Mouse (Mus musculus): ENCODE results near the gene Ssh2. TPM values are rescaled to one million over a fixed set of nuclear protein-coding genes. Genes with fewer than 3 reads are reported as not detected.

The Ssh2 gene
- total RNA-seq, 2 experiments from 2014 or later = 32.9 to 35.4 TPM

DNA sequence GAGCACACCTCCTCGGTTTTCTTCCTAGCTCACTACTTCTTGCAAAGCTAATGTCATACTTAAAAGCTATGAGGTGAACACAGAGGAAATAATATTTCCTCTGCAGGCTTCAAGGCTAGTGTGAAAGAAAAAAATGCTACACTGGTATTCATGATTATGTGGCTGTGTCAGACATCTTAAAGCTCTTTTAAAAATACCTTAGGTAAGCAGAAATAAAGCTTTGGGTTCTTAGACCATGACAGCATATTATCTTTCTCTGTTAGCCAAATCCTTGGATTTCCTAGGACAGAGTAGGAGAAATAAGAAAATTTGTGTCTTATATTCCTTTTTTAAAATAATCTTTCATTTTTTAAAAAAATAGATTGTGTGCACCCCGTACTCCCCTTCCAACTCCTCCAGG, 179.5 kb downstream of the Ssh2 start:
- no peak for DNase-seq (ENCODE audit: low spot score in 2 of 2)

DNA sequence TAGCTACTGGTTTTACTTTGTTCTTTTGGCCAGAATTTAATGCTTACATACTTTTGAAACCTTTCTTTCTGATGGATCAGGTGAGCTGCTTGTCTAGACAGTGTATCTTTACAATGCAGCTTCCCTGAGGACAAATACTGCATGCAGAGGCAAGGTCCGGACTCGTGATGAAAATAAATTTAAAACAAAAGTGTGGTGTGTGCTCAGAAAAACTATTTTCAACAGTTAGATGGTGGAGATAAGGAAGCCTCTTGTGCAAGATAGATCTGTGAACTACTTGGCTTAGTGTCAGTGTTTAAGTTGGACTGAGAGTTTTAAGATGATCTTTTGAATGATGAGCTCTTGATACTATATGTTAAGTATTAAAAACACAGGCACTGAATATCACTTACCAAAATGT, 186.4 kb downstream of the Ssh2 start:
- no peak for DNase-seq (ENCODE audit: low spot score in 2 of 2)

DNA sequence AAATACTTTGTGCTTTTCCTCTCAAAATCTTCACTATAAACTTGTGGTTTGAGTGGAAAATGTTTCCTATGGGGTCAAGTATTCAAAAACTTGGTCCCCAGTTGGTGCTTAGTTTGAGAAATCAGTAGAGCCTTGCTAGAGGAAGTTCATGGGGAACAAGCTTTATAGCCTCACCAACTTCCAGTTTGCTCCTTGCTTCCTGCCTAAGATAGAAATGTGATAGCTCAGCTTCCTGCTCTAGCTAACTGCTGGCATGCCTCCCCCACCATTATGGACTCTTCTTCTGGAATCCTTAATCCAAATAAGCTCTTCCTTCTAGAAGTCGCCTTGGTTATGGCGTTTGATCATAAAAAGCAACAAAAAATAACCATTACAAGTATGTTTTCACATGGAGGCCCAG, 190.2 kb downstream of the Ssh2 start:
- no peak for DNase-seq (ENCODE audit: low spot score in 2 of 2)

DNA sequence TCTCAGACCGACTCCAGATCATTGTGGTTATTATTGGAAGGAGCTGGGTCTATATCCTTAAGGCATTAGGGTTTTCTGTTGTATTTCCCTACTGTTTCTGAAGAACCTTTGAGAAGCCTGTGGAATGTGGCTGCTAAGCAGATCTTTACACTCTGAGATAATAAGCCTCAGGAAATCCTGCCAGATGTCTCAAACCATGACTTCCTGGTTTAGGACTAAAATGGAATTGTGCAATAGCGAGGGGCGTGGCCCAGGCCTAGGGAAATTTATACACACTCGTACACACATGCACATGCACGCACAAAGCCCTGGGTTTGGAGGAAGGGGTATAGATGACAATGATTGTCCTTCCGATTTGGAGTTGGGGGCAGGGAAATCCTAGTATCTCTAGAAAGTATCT, 193.8 kb downstream of the Ssh2 start:
- no peak for DNase-seq (ENCODE audit: low spot score in 2 of 2)

DNA sequence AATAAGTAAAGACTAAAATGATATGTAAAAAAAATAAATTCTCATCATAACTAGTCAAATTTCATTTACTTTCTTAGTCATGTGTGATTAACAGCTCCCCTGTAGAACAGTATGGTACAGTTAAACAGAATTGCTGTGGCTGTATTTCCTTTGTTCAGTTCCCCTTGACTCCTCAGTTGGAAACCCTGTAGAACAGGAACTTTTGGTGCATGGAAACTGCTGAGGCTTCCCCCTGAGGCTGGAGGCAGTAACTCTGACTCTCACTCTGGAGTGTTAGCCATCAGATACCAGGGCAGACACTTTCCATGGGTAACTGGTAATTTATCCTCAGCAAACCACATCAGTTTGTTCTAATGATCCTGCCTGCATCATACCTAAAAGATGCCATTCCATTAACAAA, 195.2 kb downstream of the Ssh2 start:
- DNase-seq (ENCODE audit: low spot score in 2 of 2) = no peak

DNA sequence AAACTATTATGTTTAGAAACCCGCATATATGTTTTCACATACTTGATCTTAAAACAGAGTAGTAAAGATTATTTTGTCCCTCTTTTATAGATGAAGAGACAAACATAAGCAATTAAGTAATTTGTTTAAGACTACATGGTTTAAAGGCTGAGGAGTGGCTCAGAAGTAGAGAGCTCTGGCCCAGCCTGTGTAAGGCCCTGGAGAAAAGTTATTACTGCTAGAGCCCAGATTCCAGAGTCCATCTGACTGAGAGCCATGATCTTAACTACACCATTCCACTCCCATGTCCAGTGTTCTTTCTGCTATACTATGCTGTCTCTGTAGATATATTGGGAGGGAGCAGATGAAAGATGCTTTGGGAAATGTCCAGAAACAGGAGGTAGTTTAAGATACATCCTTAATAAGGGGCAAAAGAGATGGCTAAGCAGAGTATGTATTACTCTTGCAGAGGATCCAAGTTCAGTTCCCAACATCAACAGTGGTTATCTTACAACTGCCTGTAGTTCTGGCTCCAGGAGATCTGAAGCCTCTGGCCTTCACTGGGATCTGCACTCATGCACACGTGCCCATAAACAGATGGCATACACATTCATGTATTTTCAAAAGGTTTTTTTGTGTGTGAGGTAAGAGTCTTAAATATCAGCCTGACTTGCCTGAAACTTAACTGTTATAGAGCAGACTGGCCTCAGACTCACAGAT, 198.2 kb downstream of the Ssh2 start:
- DNase-seq (ENCODE audit: low spot score in 2 of 2) = no peak

DNA sequence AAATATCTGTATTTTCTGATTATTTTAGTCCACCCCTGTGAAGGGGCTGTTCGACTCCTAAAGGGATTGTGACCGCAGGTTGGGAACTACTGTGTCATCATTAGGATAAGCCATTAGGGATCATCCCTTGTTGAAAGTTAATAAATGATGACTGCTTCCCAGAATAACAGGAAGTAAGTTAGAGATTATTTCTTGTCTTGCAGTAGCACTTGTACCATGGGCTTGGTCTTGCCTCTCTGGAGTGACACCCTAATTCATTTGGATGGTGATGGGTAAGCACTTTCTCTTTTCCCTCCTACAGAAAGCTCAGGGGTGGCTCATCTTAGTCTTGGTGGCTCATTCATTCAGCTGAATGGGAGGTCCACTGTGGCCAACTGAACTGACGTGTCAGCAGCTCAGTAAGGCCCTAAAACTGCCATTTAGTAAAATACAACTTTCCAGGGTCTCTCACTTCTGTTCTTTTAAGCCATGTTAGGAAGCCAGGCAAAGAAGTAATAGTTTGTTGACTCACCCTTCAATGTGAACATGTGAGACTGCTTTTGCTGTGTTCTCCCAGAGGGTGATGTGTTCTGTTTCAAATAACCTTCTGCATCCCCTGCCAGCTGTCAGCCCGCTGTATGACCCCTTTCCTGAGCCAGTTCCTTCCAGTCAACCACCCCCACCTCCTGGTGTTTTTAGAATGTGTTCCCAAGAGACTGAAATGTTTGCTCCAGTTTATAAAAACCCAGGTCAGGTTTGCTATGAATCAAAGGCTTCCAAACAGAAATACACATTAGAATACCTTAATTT, 200.3 kb downstream of the Ssh2 start:
- no peak for DNase-seq (ENCODE audit: low spot score in 2 of 2)

DNA sequence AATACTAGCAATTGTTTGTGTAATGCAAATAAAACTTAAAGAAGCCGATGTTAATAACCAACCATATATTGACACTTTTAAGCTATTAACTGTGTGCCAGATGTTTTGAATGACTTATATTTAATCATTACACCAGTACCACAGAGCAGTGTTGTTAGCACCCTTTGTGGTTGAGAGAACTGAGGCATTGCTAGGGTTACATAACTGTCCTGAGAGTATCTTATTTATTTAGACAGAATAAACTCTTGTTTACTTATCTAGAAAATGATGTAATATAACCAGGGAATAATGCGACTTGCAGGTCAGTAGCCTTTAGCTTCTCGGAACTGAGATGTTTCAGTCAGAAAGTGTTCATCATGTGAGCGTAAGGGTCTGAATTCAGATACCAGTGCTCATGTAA, 201.9 kb downstream of the Ssh2 start:
- DNase-seq (ENCODE audit: low spot score in 2 of 2) = no peak

DNA sequence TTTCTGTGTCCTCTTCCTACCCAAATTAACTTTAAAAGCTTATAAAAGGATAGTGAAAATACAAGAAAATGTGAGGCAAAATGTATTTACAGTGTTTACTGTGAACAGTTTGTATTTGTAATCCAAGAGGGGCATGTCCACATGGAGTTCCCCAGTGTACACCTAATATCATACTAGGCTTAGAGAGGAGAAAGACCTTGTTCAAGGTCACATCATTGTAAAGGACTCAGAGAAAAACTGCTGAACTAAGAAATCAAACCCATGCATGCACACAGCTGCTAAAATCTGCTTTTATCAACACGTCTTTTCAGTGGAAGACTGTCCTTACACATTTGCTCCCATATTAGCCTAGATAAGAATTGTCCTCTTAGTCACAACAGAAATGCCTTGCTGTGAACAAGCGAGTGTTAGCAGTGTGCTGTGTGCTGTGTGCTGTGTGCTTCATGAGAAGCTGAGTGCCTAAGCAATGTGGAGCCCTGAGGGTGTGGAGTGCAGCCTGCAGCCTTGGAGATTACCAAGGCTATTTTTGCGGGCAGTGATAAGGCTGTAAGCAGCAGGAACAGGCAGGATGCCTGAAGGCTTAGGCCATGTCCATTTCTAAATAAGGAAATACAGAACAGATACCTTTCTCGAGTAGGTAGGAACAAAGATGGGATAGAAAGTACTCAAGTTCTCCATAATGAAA, 207.2 kb downstream of the Ssh2 start:
- no peak for DNase-seq (ENCODE audit: low spot score in 2 of 2)

DNA sequence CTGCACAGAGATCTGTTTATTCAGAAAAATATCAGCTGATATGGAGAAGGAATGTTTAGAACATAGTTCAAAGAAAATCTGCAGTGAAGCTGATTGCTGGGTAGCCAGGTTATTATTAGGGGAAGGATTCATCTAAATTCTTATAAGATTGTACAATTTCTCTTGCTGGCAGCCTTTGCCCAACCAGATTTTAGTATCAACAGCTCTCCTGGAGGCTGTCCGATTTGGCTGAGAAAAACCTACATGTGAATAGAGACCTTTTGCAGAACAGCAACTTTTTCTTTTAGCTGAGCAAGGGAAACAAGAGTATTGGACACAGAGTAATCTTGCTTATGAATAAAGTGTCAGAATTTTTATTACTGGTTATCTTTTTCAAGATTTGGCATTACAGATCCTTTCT, 212.4 kb downstream of the Ssh2 start:
- no peak for DNase-seq (ENCODE audit: low spot score in 2 of 2)

DNA sequence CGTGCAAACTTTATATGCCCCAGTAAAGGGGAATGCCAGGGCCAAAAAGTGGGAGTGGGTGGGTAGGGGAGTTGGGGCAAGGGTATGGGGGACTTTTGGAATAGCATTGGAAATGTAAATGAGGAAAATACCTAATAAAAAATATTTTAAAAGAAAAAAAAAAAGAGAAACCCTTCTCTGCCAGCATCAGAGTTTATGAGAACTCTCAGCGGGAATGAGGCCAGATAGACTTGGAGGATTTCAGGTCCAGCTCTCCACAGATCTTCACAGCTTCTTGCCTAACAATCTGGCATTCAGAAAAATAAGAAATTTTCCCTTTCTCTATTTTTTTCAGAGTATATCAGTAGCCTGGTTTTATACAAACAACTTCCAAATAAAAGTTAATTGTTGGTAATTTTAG, 220.9 kb downstream of the Ssh2 start:
- DNase-seq (ENCODE audit: low spot score in 2 of 2) = no peak

DNA sequence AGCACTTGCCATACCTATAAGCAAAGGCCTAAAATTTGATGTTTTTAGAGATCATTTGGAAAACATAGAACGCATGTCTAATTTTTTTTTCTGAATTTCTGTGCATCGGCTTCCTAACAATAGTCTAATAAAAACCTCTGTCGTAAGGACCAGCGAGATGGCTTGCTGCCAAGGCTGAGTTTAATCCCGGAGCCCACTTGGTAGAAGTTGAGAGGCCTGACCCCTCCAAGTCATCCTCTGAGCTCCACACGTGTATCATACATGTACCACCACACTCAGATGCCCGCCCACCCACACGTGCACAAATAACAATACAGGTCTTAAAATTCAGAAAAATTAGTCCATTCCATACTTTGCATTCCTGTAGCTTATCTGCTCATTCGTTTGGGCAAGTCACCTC, 224.0 kb downstream of the Ssh2 start:
- no peak for DNase-seq (ENCODE audit: low spot score in 2 of 2)

DNA sequence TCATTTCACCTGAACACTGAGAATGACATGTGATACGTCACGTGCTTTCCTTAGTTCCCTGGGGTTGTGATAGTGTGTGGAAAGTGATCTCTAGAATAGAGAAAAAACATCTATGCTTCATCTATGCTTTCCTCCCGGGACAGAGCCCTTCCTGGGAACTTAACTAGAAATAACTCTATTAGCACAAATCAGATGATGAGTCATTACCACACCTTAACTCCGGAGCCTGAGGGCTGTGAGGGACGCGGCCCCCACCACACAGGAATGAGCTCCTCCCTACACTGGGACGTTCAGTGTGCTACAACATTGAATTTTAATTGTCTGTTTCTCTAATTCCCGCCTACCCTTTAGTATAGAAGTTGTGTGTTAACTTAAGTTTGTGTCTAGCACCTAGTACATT, 224.9 kb downstream of the Ssh2 start:
- DNase-seq (ENCODE audit: low spot score in 2 of 2) = no peak

DNA sequence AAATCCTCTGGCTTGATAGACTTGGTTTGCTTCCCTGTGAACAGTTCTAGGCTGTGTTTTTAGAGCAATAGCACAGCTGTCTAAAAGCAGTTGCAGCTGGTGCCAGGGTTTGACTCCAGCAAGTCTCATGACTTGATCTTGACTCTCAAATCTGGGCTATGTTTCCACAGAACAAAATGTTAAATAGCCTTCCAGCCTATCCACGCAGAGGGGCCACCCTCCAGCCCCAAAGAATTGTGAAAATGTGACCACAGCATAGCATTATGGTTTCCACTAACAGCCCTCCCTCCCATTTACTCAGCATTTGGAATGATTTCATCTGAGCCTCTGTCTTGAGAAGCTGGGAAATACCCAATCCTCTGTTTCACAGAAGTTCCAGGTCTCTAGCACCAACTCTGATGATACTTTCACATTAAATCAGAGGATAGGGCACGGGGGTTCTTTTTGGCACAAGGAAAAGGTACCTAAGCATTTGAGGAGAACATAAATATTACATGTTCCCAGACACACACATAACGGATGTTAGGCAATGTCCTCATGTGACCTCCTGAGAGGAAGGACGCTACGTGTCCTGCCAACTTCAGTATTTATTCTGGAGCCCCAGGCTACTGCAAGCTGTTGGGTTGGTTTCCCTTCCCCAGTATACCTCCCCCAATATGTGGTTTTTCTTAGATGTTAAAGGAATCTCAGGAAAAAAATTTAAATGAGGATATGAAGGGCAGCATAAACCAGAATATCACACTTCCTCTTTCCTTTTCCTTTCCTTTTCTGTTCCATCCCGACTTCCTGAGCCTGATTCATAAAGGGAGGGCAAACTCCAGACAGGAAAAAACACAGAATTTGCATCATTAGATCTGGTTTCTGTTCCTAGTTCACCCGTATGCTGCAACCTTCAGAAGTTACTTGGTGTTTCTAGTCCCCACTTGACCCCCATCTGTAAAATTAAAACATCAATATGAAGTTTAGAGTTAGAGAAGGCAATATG, 226.4 kb downstream of the Ssh2 start:
- DNase-seq (ENCODE audit: low spot score in 2 of 2) = no peak

DNA sequence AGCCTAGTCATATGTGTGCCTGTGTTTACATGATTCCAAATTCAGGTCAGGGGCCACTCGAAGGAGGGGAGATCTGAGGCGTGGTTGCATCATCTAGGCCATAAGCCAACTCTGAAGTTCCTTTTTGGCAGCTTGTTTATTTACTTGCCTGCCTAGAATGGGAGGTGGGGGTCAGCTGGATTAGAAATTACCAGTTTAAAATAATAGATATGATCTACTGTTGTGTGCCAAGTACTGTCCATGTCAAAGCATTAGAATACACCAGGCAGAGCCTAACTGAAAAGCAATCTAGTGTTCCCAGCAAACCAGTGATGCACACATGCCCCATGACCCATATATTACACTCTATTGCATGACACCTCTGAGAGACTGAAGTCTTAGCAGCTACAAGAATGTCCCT, 228.9 kb downstream of the Ssh2 start:
- no peak for DNase-seq (ENCODE audit: low spot score in 2 of 2)

DNA sequence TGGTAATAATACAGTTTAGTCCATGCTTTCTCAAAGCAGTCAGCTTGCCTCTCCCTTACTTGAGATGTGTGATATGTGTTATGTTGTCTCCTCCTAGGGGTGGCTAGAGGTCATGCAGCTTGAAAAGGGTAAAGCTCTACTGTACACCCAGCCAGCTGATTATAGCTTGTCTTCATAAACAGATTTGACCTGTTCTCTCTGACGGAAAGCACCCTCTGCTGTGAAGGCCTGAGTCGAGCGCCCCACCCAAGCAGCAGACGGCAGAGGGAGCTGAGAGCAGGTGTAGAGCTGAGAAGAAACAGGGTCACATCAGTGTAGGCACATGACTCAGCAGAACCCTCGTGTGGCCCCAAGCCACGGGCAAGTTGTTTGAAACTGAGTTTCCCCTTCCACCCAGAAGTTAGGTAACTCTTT, 230.5 kb downstream of the Ssh2 start:
- peak in 1 of 2 experiments; percentile 66 for DNase-seq (ENCODE audit: low spot score in 2 of 2)

DNA sequence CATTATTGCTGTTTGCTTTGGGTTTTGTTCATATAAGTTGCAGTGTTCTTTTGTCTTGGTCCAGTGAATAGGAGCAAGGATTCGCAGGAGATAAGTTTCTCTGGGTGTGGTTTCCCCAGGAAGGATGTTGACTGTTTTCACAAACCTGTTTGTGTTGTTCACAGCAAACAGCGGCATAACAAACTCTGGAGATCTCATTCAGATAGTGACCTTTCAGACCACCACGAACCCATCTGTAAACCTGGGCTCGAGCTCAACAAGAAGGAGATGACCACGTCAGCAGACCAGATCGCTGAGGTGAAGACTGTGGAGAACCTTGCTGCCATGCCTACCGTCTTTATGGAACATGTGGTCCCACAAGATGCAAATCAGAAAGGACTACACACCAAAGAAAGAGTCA, 233.1 kb downstream of the Ssh2 start:
- no peak for DNase-seq (ENCODE audit: low spot score in 2 of 2)

DNA sequence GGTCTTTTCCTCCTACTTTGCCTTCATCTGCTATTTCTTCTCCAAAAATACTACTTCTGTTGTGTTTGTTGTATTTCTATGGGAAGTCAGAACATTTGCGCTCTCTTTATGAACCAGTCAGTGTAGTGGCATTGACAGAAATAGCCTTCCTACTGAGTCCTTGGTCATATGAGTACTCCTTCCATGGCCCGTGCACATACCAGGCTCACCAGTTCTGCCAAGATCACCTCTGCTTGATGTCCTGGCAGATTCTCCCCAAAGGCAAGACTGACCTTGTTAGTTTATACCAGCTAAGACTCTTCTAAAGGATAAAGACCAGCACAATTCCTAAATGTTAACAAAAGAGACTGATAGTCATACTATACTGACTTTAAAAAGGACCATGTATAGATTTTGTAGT, 235.6 kb downstream of the Ssh2 start:
- DNase-seq (ENCODE audit: low spot score in 2 of 2) = no peak

DNA sequence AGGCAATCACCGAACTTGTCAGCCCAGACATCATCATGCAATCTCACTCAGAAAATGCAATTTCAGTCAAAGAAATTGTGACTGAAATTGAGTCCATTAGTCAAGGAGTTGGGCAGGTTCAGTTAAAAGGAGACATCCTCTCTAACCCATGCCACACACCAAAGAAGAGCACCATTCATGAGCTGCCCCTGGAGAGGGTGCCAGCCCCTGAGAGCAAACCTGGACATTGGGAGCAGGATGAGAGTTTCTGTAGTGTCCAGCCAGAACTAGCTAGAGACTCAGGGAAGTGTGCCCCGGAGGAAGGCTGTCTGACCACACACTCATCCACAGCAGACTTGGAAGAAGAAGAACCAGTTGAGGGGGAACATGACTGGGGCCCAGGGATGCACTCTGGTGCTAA, 237.3 kb downstream of the Ssh2 start:
- no peak for DNase-seq (ENCODE audit: low spot score in 2 of 2)

DNA sequence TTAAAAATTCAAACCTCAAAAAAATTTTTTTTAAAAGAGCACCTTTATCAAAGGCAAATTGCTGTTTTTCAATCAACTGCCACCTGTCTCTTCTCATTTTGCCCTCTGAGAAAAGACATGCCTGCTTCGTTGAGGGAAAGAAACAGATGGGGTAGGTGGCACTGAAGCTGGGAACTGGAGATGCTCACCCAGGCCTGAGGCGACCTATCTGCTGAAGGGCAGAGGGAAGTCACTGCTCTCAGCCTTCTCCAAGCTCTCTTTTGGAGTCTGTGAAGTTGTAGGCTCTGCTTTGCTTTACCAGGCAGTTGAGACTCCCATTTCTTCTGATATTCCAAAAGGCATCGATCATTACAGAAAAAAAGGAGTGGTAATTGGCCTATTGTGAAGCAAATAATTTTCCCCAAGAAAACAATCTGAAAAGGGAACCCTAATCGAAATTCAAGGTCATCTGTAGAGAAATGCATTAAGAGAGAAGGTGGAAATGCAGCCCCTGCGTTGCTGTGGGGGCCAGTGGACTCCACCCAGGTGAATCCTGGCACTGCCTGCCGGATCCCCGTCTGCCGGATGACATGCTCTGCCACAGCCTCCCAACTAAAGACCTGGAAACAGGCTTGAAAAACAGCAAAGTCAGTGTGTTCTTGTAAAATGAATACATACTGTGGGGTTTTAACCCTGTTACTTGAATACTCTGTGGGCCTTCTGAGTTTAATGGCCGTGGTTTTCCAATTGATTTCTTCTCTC, 239.9 kb downstream of the Ssh2 start:
- DNase-seq (ENCODE audit: low spot score in 2 of 2) = no peak

DNA sequence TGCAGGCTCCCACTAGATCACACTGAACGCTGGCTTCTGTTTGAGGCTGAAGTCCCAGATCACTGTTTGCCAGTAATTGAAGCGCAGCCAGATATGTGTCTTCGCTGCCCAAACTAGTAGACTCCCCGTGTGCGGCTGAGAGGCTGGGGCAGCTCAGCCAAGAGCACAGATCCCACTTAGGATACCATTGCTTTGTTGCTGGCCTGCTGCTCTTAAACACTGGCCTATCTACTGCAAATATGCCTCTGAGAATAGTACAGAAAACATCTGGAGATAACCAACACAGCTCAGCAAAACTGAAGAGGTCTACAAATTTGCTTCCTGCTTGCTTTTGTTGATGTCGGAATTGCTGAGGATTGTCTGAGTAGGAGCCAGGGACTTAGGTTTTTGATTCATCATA, 240.8 kb downstream of the Ssh2 start:
- DNase-seq (ENCODE audit: low spot score in 2 of 2) = no peak
